Mouse (Mus musculus): Measurements from ENCODE around the gene Shisal2b. TPM values are rescaled to one million over a fixed set of nuclear protein-coding genes. Genes with fewer than 3 reads are reported as not detected.
A peak's percentile ranks its signal among the peaks of the same experiment; 100 is the strongest.
"Not testable (repeated sequence)": the region's sequence is repeated elsewhere in the genome, so short reads cannot be mapped to it uniquely, and the experiment has no call there.

Gene Shisal2b
- total RNA-seq (2021) = not detected
- long read RNA-seq, experiment 1 = 0 reads
- long read RNA-seq, experiment 2 = 0 reads

- DNase-seq = peak; percentile 38
These were observed at the start of gene Shisal2b for GRCm38 (mm10) chr13:104863127-104863979. TSS of gene Shisal2b (minus strand) at chr13:104863893.

DNA sequence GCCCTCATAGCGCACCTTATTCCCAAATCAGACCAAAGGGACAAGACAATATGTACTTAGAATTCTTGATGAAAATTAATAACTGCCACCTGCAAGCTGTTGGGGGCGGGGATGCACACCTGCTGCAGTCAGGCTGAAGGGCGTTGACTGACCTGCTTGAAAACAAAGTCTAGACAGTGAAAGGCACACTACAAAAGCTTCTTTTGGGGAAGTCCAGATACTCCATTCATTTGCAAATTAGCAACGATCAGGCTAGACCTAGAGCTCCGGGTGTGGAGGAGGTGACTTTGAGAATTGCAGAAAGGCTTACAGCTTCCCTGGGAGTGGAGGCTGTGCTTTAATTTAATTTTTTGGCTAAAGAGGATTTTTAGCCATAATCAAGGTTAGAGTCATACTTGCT is 47.9 kb upstream of the Shisal2b start:
- DNase-seq = not testable (repeated sequence)

DNA sequence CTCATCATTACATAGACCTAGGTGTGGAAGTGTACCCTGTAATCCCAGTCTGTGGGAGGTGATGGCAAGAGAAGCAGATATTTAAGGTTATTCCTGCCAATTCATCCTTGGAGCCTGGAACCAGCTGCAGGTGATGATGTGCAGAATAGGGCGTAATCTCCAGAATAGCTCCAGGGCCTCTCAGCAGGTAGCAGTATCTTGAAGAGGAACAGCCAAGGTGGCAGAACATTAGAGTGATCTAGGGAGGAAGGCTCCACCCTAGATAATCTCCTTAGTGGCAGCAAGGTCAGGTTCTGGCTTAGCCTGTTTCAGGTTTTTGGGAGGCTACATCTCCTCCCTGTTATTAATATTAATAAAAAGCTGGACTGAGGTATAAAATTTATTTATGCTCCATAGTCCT is 47.3 kb upstream of the Shisal2b start:
- DNase-seq = not testable (repeated sequence)

DNA sequence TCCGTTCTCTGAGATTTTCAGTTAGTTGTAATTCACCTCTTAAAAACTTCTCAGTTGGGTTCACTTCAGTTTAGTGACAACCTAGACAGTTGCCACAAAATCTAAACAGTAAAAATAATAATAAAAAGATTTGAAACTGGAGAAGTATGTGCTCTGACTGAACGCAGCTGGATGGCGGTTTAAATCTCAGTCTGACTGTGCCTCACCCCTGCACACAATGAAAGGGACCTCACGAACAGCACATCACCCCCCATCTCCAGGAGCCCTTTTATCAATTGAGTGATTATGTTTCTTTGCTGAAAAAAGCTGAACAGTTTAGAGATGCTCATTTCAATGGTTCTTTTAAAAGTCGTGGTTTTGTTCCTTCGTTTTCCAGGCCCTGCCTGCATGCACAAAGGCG is 45.0 kb upstream of the Shisal2b start:
- DNase-seq = no peak

GRCm38 (mm10) chr13:104894771-104895170 is 31.1 kb upstream of the Shisal2b start:
- no peak for DNase-seq

- no peak for DNase-seq
These were observed 28.6 kb upstream of the Shisal2b start for GRCm38 (mm10) chr13:104892337-104892736.

DNA sequence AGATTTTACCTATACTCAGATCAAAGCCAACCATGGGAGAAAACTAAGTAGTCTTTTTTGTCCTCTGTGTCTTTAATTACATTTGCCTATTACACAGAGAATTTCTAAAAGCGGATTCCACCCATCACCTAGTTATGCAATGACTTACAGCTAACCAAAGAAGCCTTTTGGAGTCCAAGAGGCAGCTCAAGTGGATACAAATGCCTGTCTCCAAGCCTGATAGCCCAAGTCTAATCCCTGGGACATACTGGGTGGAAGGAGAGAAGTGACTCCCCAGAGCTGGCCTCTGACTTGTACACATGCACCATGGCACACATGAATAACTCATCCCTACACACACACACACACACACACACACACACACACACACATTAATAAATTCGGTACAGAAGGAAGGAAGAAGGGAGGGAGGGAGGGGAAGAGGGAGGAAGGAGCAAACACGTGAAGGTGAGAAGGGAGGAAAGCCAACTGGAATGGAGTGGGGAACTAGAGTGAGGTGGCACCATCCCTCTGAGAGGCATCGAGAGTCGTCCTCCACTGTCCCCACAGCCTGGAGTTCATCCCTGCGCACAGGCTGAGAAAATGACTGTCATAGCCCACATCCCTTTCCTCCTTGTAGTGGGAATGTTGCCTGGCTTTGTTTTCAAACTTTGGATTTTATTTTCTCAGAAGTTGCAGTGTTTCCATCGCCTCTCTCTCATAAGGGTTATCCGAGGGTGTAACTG is 22.8 kb upstream of the Shisal2b start:
- no peak for DNase-seq

DNA sequence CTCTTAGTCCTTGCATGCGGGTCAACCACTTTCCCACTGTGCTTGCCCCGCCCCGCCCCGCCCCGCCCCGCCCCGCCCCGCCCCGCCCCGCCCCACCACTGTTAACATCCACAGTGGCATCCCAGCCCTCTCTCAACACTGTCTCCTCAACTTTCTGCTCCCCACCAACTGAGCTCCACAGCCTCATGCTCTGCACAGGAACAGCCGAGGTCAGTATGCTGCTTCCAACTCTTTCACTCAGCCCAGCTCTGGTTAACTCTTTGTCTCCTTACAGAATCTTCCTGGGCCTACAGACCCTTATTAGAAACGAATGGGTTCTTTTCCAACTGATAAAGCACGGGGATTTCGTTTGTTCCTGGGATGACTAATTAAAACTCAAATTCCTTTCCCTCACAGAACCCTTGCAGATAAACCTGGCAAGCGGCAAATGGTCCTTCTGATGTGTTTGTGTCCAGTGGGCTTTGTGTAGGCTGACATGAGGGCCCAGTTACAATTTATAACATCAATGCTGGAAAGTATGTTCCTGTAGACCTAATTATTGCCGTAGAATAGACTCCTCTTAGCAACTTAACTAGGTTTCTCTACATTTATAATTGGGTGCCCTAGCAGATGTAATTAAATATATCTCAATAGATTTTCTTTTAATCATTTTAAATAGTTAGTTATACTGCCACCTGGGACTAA is 20.0 kb upstream of the Shisal2b start:
- DNase-seq = no peak

DNA sequence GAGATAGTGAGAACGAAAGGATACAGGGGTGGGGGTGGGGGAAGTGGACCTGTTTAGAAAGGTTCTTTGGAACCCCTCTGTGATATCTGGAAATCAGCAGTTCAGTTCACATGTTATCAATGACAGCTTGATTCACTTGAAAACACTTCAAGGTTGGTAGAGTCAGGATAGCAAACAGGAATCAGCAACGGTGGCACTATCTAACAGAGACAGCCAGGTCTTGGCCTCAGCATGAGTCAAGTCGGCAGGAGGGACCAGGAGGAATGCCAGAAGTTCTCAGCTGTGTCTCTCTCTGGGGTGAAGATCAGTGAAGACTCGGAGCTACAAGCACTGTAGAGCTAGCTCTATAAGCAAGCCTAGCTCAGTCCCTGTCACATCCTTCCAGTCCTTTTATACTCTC is 14.8 kb upstream of the Shisal2b start:
- no peak for DNase-seq

- DNase-seq = no peak
These were observed 6.2 kb upstream of the Shisal2b start for GRCm38 (mm10) chr13:104869907-104870306.

DNA sequence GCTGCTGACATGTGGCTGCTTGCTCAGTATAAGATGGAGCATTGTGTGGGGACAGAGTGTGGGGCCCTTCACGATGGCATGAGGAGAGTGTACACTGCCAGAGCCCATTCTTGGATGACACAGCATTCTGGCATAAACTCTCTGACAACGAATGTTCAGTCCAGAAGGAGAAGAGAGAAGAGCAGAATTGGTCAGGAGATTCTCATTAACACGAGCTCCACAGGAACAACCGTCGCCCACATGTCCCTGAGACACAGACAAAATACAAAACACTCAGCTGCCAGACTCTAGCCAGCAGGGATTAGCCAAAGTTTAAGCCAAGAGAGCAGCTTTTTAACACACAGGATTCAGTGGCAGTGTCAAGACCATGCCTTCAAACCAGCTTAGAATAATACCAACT is 3.0 kb upstream of the Shisal2b start:
- no peak for DNase-seq

DNA sequence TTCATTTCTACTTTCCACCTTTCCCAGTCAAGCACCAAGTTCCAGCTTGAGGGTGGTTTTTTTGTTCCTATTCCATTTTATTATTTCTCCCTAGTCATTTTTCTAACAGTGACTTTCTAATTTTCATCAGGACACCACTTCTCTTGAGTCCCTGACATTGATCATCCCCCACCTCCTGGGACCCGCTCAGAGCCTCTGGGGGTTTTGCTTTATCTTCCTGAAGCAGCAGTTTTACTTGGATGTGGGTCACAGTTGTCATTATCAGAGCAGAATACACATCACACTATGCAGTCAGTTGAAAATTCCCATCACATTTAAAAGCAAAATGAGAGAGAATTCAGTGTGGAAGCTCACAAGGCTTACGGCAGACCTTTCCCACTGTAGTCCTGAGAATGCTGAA is 10.0 kb downstream of the Shisal2b start:
- no peak for DNase-seq

GRCm38 (mm10) chr13:104843295-104844089 is 20.2 kb downstream of the Shisal2b start:
- DNase-seq = no peak

DNA sequence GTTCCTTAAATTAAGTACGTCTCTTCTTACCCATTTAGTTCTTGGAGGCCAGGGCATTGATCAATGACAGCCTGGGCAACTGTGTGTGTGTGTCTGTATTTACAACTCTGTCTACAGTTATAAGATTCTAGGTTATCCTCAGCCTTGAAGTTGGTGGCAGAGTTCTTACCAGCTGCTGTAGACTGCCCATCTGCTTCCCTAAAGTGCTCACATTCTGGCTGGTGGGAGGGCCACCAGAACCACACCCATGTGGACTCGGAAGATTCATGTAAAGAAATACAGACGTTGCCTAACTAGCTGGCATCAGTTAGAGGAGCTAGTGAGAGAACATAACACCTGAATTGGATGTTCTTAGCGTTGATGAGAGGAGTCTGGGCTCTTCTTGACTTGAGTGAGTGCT is 21.8 kb downstream of the Shisal2b start:
- DNase-seq = no peak

- DNase-seq = no peak
These were observed 26.1 kb downstream of the Shisal2b start for GRCm38 (mm10) chr13:104837628-104838027.

DNA sequence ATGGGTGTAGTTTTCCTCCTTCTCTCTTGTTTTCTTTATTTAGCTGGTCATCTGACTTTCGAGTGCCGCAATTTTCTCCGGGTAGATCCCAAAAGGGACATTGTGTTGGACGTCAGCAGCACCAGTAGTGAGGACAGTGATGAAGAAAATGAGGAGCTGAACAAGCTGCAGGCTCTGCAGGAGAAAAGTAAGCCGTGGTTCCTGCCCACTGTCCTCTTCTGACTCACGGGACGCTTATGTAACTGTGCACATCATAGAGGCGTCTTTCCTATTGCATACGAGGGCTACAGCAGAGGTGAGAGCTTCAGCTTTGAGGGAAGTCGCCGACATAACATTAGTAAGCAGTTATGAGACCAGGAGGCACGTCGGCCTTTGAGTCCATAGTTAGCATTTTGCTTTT is 30.9 kb downstream of the Shisal2b start:
- DNase-seq = no peak

DNA sequence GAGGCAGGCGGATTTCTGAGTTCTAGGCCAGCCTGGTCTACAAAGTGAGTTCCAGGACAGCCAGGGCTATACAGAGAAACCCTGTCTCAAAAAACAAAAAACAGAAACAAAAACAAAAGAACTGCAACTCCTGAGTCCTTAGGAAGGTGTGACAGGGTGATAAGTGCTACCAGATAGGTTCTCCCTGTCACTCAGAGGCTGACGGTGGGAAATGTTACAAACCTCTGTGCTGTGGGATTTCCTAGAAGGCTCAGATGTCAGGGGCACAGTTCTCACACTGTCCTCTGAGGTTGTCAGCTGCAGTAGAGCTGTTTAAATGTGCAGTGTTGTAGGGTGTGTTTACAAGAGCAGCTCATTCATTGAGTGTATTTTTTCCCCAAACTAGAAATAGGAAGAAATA is 38.2 kb downstream of the Shisal2b start:
- no peak for DNase-seq

DNA sequence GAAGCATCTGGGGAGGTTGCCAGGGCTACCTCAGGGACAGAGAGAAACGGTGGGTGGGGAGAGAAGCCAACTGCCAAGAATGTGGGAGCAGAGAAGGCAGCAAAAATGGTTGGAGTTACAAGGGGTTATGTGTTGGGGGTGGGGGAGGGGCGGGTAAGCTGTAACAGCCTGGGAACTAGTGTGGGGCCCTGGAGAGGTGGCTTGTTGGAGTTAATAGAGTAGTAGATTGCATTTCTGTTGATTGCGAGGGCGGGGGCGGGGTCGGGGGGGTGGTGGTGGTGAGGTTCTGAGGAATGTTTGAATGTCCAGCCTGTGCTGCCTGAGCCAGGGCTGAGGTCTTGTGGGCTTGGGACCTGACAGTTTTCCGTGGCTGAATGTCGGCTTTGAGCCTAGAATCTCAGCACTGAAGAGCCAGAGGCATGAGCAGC is 41.3 kb downstream of the Shisal2b start:
- no peak for DNase-seq

DNA sequence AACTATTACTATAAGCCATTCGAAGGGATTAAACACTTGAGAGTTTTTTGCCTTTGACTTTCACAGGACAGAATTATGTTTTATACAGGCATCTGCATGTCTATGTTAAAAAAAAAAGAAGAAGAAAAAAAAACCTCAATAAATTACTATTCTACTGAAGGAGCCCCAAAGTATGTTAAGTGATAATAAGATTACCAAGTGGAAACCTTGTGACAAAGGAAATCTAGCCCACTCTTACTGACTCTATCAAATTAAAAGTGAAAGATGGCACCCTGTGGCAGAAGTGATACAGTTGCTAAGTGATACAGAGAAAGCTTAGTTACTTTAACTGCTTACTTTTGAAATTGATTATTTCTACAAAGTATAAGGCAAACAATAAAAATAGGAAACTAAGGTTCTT is 41.8 kb downstream of the Shisal2b start:
- no peak for DNase-seq

DNA sequence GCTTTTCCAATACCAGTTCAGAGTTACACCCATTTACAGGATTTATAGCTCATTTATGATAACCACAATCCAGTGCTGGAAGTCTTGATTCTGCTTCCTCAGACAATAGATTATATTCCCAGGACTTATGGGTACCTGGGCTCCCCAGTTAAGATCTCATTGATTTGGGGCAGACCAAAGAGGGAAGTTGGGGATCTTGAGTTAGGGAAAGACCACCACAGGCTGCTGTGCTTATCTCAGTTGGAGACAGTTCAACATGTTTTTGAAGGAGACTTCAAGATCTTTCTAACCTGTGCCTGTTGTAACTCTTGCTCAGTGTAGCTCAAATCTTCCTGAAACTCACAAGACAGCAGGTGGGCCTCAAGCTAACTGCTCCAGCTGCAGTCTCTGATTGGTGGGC is 42.5 kb downstream of the Shisal2b start:
- no peak for DNase-seq

DNA sequence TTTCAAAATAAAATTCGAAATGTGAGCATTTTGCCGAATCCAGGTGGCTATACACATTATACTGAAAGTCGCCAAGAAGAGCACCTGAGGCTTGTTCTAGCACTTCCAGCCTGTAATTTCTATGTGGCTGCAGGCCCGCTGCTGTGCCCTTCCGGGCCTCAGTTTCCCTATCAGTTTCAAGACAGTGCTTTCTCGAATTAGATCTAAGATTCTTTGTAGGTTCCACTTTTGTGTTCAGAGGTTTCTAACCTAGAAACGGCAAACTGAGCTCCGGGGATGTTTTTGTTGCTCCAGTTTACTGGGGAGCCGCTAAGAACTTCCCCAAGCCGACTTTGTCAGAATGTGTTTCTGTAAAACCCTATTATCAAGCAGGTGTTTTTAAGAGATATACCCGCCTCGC is 46.0 kb downstream of the Shisal2b start:
- DNase-seq = no peak

All from gastrocnemius, postnatal 10 days (tissue).